Mouse (Mus musculus): Measurements from ENCODE around the gene Epha4.

The Epha4 gene

GRCm38 (mm10) chr1:77514963-77515650, at the start of gene Epha4:
Epha4 (minus strand) TSS chr1:77515088.
- peak; percentile 9 to 59 for DNase-seq (ENCODE audit: low spot score in 2 of 2)

GRCm38 (mm10) chr1:77556199-77556598, 41.3 kb upstream of the Epha4 start:
- no peak for DNase-seq (ENCODE audit: low spot score in 2 of 2)

- DNase-seq (ENCODE audit: low spot score in 2 of 2): no peak
Measured at GRCm38 (mm10) chr1:77551927-77552326, 37.0 kb upstream of the Epha4 start.

- DNase-seq (ENCODE audit: low spot score in 2 of 2): no peak
Measured at GRCm38 (mm10) chr1:77545722-77546121, 30.8 kb upstream of the Epha4 start.

- no peak for DNase-seq (ENCODE audit: low spot score in 2 of 2)
Measured at GRCm38 (mm10) chr1:77545035-77545434, 30.1 kb upstream of the Epha4 start.

GRCm38 (mm10) chr1:77544279-77544678, 29.4 kb upstream of the Epha4 start:
- DNase-seq (ENCODE audit: low spot score in 2 of 2): no peak

DNA sequence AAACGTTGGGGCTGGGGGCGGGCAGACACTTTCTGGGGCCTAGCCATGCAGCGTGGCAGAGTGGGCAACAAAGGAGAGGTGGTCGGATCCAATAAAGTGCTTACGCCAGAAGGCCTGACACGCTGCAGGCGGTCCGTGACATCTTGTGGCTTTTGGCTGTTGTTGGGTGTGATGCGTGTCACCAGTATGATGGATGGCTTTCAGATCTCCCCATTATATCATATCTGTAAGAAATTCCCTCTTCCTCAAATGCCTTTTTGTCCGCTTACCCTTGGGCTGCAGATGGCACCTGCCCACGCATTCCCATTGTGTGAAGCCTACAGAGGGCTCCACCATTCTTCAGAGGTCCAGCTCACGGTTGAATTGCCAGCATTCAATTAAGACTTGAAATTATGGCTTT, 25.1 kb upstream of the Epha4 start:
- DNase-seq (ENCODE audit: low spot score in 2 of 2): no peak

DNA sequence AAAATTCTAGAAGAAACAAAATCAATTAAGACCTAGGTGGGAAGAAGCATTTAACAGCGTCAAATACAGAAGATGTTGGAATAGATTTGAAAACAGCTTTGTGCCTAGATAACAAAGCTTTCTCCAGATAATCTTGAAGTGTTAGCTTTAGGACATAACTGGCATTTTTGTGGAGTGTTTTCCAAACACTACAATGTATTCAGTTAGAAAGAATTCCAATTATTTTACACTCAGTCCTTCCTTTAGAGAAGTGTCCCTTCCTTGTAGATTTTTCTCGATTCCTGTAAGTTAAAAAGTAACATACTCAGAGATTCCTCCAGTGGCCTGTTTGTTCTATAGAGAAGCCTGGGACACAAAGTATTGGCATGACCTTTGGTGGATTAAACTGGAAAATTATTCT, 23.7 kb upstream of the Epha4 start:
- DNase-seq (ENCODE audit: low spot score in 2 of 2): no peak

DNA sequence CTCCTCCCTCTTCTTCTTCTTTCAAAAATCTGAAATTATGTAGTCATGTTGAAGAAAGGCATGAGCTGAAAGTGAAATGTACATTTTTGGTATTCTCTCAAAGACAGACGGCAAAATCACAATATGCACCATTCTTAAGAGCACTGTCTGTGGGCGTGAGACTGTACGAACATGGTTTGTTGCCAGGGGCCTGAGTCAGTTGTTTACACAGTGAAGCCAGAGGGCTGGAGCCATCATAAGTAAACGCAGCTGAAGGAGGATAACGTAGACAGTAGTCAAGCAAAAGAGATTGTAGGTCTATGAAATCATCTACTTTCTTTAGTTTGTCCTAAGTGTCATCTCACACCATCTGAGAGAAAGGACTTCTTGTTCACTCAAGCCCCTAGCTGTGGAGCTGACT, 21.0 kb upstream of the Epha4 start:
- DNase-seq (ENCODE audit: low spot score in 2 of 2): no peak

- no peak for DNase-seq (ENCODE audit: low spot score in 2 of 2)
Measured at GRCm38 (mm10) chr1:77532576-77533183, 17.8 kb upstream of the Epha4 start.

DNA sequence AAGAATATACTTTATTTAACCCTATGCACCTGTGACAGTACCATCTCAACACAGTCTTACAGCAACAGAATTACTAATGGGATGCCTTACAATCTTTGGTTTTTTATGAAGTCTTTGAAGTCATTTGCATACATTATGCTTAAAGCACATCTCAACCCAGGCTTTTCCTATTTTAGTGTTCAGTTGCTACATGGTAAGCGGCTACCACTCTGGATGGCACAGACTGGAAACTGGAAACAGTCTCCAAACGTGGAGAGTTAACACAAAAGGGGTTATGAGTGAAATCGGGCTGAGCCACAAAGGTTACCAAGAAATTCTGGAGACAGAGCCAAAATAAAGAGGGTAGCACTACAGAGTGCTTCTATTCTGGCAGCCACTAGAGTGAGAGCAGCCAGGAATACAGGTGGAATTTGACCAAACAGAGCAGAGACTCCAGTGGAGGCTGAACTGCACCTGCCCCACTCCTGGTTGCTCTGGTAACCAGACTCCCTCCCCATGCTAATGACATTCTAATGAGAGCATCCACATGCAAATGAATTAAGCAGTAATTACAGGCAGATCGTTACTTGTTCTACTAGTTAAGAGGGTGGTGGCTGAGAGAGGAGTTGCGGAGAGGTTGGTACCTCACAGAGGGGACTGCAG, 17.2 kb upstream of the Epha4 start:
- no peak for DNase-seq (ENCODE audit: low spot score in 2 of 2)

- no peak for DNase-seq (ENCODE audit: low spot score in 2 of 2)
Measured at GRCm38 (mm10) chr1:77525082-77525481, 10.2 kb upstream of the Epha4 start.

- DNase-seq (ENCODE audit: low spot score in 2 of 2): no peak
Measured at GRCm38 (mm10) chr1:77523354-77523753, 8.5 kb upstream of the Epha4 start.

GRCm38 (mm10) chr1:77521640-77522539, 7.0 kb upstream of the Epha4 start:
- no peak for DNase-seq (ENCODE audit: low spot score in 2 of 2)

DNA sequence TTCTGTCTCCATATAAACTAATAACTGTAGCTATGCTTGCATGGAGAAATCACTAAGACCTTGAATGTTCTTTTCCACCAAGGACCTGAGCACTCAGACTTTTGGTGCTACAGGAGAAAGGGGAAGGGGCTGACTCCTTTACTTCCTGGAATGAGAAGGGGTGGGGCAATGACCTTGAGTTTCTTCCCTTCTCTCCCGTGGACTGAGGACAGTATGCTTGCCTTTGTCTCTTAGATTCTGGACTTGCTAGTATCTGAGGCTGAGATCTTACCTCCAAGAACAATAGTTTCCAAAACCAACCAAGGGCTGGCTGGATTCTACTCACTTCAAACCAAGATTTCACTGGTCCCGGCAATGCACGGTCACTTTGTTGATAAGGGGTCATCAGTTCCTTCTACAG, 3.8 kb upstream of the Epha4 start:
- DNase-seq (ENCODE audit: low spot score in 2 of 2): no peak

DNA sequence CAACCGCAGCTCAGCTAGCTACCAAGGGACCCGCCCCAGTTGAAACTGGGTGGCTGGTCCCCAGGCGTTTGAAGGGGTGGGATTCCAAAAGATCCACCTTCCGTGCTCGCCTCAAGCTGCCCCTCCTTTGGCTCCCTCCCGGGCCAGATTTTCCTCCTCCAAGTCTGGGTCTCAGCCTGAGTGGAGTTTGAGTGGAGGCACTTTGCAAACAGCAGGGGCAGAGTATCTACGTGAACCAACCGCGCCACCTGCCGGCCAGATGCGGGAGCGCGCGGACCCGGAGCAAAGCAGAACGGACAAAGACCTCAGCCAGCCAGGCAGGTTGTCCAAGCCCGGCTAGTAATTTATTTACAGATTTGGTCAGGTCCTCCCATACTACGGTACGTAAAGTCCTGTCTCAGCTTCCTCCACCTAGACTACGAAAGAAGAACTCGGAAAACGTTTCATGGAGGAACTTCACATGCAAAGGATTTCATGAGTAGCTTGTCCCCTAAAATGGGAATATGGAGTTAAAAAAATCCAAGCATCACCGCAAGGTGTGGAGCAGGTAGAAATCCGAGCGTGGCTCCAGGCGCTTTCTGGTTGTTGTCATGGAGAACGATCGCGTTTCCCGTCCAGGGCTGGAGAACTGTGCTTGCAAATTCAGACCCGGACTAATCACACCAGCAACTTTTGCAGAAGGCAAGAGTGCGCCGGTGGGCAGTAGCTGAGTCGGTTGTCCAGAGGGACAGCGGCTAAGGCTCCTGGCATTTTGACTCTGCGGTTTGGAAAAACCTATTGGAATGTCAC, 1.5 kb upstream of the Epha4 start:
- peak; percentile 70 to 83 for DNase-seq (ENCODE audit: low spot score in 2 of 2)

GRCm38 (mm10) chr1:77515651-77515981, 728 bp upstream of the Epha4 start:
- no peak for DNase-seq (ENCODE audit: low spot score in 2 of 2)

- peak in 1 of 2 experiments; percentile 8 for DNase-seq (ENCODE audit: low spot score in 2 of 2)
Measured at GRCm38 (mm10) chr1:77514325-77514962, 444 bp downstream of the Epha4 start.

DNA sequence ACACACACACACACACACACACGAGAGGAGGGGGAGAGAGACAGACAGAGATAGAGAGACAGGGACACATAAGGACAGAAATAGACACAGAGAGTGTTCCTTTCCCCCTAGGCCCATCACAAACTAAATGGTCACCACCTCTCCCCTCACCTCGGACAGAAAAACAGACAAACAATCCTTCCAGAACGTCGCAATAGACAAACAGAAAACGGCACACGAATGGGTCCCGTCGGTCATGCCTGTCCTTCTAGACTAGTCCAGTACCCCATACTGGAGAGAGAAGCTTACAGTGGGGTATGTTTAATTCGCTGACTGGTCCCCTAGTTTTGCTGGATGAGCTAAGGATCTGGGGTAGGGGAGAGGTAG, 946 bp downstream of the Epha4 start:
- no peak for DNase-seq (ENCODE audit: low spot score in 2 of 2)

DNA sequence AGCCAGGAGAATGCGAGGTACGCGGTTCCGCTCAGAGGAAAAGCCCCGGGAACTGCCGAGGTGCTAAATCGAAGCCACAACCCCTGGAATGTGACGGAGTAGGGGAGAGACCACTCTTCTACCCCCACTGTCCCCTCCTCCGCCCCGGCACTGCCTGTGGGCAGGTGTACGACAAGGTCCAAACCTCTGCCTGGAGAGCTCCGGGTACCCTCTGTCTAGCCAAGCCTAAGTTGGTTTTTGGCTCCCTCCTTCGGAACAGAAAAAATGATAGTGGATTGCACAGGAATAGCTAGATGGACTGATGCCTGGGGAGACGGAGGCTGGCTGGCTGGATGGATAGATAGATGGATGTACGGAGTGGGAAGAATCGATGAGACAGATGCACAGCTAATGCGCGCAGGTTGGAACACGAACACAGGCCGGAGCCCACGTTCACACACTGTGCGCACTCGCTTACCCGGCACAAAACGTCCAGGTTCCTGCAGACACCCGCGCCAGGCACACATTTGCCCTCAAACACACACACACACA, 1.4 kb downstream of the Epha4 start:
- no peak for DNase-seq (ENCODE audit: low spot score in 2 of 2)
